Mouse (Mus musculus) ES-E14 (cell line): ENCODE data around the gene Crlf2. TPM values are rescaled to one million over a fixed set of nuclear protein-coding genes. Genes with fewer than 3 reads are reported as not detected.

ENCODE experiments used
- DNase-seq: peaks from one replicate; pipeline ENCODE4 v3.0.0-alpha.2; 2013; ENCODE audit warnings: low read depth, low spot score
- H3K27ac ChIP-seq: 2 replicates; pipeline ENCODE4 v1.5.1; 2012; ENCODE audit warnings: low read depth, mild to moderate bottlenecking, low read length, moderate library complexity, mixed read lengths; ENCODE audit not compliant: poor library complexity, insufficient read depth, severe bottlenecking
- H3K36me3 ChIP-seq: 2 replicates; pipeline ENCODE4 v1.6.1; 2012; ENCODE audit warnings: mild to moderate bottlenecking, low read length, moderate library complexity, mixed read lengths; ENCODE audit not compliant: control insufficient read depth, poor library complexity, insufficient read depth, severe bottlenecking
- H3K4me1 ChIP-seq, 2 experiments: fragments of 150-350 bp in 1 of 2; sonication (generic) in 1 of 2; 2 replicates each; pipeline ENCODE4 v1.6.1; 2012; ENCODE audit warnings: low read length in 2 of 2, mild to moderate bottlenecking in 1 of 2, mixed read lengths in 1 of 2; ENCODE audit not compliant: control insufficient read depth in 2 of 2, insufficient read depth in 2 of 2, poor library complexity in 1 of 2
- H3K4me3 ChIP-seq, 2 experiments: fragments of 150-350 bp in 1 of 2; sonication (generic) in 1 of 2; 2 replicates each; pipeline ENCODE4 v1.5.1; 2012; ENCODE audit warnings: low read length in 2 of 2, low read depth in 1 of 2, mild to moderate bottlenecking in 1 of 2, mixed read lengths in 1 of 2; ENCODE audit not compliant: insufficient read depth in 1 of 2, poor library complexity in 1 of 2, severe bottlenecking in 1 of 2
- H3K9ac ChIP-seq: 2 replicates; pipeline ENCODE4 v1.6.1; 2012; ENCODE audit warnings: low read depth, mild to moderate bottlenecking, low read length, mixed read lengths; ENCODE audit not compliant: poor library complexity, insufficient read depth, severe bottlenecking
- H3K9me3 ChIP-seq: fragments of 150-350 bp; sonication (generic); 2 replicates; pipeline ENCODE4 v1.6.1; 2012; ENCODE audit warnings: low read depth, mild to moderate bottlenecking, low read length; ENCODE audit not compliant: control insufficient read depth, insufficient read depth
- CHD2 ChIP-seq: IDR thresholded peaks from 2 replicates; pipeline ENCODE4 v1.6.1; 2014; ENCODE audit warnings: mild to moderate bottlenecking, low read depth, low read length, inconsistent platforms
- HCFC1 ChIP-seq: IDR thresholded peaks from 2 replicates; pipeline ENCODE4 v1.6.1; 2012; ENCODE audit warnings: low read length, inconsistent platforms, borderline replicate concordance; ENCODE audit not compliant: insufficient read depth
- MAFK ChIP-seq: IDR thresholded peaks from 2 replicates; pipeline ENCODE4 v1.6.1; 2014; ENCODE audit warnings: mild to moderate bottlenecking, low read depth, low read length, inconsistent platforms; ENCODE audit not compliant: insufficient read depth
- ZC3H11A ChIP-seq: IDR thresholded peaks from 2 replicates; pipeline ENCODE4 v1.6.1; 2012; ENCODE audit warnings: low read depth, mild to moderate bottlenecking, inconsistent platforms, low read length, borderline replicate concordance
- ZNF384 ChIP-seq: IDR thresholded peaks from 2 replicates; pipeline ENCODE4 v1.6.1; 2012; ENCODE audit warnings: low read depth, low read length, inconsistent platforms
- in situ Hi-C, 2 experiments: fragments of 600-800 bp; cut with MboI; formaldehyde crosslinking; loops; one replicate each; pipeline ENCODE4 v1.15.1; 2025; ENCODE audit warnings: low sequenced_read_pairs in 2 of 2, inconsistent platforms in 1 of 2; ENCODE audit not compliant: unreplicated experiment in 2 of 2
- total RNA-seq: library from RNA; depleted of rRNA; stranded (reverse); fragments of 300-350 nt; gene quantifications from 2 replicates; pipeline ENCODE4 v1.2.3, GENCODE M21; 2012

The Crlf2 gene
- total RNA-seq, 1 experiment: 18.4 TPM

GRCm38 (mm10) chr5:109551041-109551765 is 7.6 kb downstream of the Crlf2 start:
- H3K9me3 ChIP-seq: no peaks in the 10 kb centered on the region
- peak overlapping the region in 1 of 2 experiments; percentile 19; a peak in 2 of 4 replicates for H3K4me3 ChIP-seq
- H3K27ac ChIP-seq: peak overlapping the region; percentile 100
- H3K36me3 ChIP-seq: peaks cover 31% of the 10 kb centered on the region; the same call in 1 of the 2 replicates
- TF ChIP-seq ZNF384: no peak
- TF ChIP-seq MAFK: no peak
- no peak for TF ChIP-seq ZC3H11A
- TF ChIP-seq HCFC1: no peak
- TF ChIP-seq CHD2: no peak
- no peak overlapping the region for H3K9ac ChIP-seq
- in situ Hi-C loops: no loop called here
- no peak for DNase-seq
- 0 out of 4 replicates have a peak, but pooled peaks cover 0 to 3% of the 10 kb centered on the region in 2 experiments for H3K4me1 ChIP-seq

GRCm38 (mm10) chr5:109550225-109550935 is 8.4 kb downstream of the Crlf2 start:
- in situ Hi-C loops: no loop called here
- Histone ChIP-seq H3K9ac (peak overlapping the region; percentile 29; the same call in 1 of the 2 replicates), H3K27ac (peak overlapping the region; percentile 100), H3K36me3 (peaks cover 31% of the 10 kb centered on the region; the same call in 1 of the 2 replicates), H3K4me1 (0 out of 4 replicates have a peak, but pooled peaks cover 0 to 3% of the 10 kb centered on the region in 2 experiments), H3K9me3 (no peaks in the 10 kb centered on the region), H3K4me3 (peak overlapping the region; percentile 6 to 44; a peak in 2 of 4 replicates)
- TF ChIP-seq ZNF384 (0 out of 2 replicates have a peak, but pooled peaks have one; percentile 52), ZC3H11A (no peak)
- DNase-seq: no peak

- H3K27ac ChIP-seq: no peak overlapping the region
- in situ Hi-C loops: no loop called here
- H3K4me3 ChIP-seq: no peak overlapping the region
- peaks cover 16% of the 10 kb centered on the region; the same call in 1 of the 2 replicates for H3K36me3 ChIP-seq
- no peaks in the 10 kb centered on the region for H3K4me1 ChIP-seq
- TF ChIP-seq ZNF384 (no peak), HCFC1 (no peak), ZC3H11A (no peak; the same call in 1 of the 2 replicates), CHD2 (no peak), MAFK (0 out of 2 replicates have a peak, but pooled peaks have one; percentile 9)
- H3K9me3 ChIP-seq: no peaks in the 10 kb centered on the region
- DNase-seq: no peak
- no peak overlapping the region for H3K9ac ChIP-seq
Observed at GRCm38 (mm10) chr5:109548712-109549111, 10.1 kb downstream of the Crlf2 start.

GRCm38 (mm10) chr5:109547112-109547511 is 11.7 kb downstream of the Crlf2 start:
- Histone ChIP-seq H3K4me3 (no peak overlapping the region), H3K4me1 (no peaks in the 10 kb centered on the region), H3K36me3 (peaks cover 11% of the 10 kb centered on the region; the same call in 1 of the 2 replicates), H3K27ac (no peak overlapping the region), H3K9me3 (no peaks in the 10 kb centered on the region), H3K9ac (no peak overlapping the region)
- TF ChIP-seq MAFK (no peak), ZNF384 (no peak), ZC3H11A (no peak), HCFC1 (no peak)
- no peak for DNase-seq
- in situ Hi-C loops: no loop called here
